Mouse (Mus musculus): ENCODE measurements around the gene Slc17a3. TPM values are rescaled to one million over a fixed set of nuclear protein-coding genes. Genes with fewer than 3 reads are reported as not detected.

Gene Slc17a3
- 0.06 TPM in 1 of 2 replicates, not detected in the other for polyA plus RNA-seq (2012; rRNA removed)

- DNase-seq (ENCODE audit: low read depth): no peak
Observed at GRCm38 (mm10) chr13:23839308-23839707, at the start of gene Slc17a3. Gene Slc17a3, plus strand, starts transcription at chr13:23839434.

GRCm38 (mm10) chr13:23792520-23792919, 46.7 kb upstream of the Slc17a3 start:
- DNase-seq (ENCODE audit: low read depth): no peak

DNA sequence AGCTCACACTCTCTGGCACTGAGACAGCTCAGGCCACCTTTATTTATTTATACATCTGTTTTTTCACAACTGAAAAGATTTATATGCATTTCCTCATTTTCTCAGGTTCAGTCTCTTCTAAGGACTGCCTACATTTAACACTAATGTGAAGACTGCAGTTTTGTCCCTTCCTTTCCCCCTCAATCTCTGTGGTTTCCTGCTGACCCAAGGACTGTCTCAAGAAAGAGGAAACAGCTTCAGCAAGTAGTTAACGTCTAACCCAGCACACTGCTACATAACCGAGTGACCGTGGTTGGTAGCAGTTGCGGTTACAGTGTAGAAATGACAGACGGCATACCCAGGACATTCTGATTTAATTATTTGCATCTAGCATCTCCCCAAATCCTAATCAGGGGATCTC, 39.8 kb upstream of the Slc17a3 start:
- DNase-seq (ENCODE audit: low read depth): no peak

GRCm38 (mm10) chr13:23804532-23804931, 34.7 kb upstream of the Slc17a3 start:
- no peak for DNase-seq (ENCODE audit: low read depth)

DNA sequence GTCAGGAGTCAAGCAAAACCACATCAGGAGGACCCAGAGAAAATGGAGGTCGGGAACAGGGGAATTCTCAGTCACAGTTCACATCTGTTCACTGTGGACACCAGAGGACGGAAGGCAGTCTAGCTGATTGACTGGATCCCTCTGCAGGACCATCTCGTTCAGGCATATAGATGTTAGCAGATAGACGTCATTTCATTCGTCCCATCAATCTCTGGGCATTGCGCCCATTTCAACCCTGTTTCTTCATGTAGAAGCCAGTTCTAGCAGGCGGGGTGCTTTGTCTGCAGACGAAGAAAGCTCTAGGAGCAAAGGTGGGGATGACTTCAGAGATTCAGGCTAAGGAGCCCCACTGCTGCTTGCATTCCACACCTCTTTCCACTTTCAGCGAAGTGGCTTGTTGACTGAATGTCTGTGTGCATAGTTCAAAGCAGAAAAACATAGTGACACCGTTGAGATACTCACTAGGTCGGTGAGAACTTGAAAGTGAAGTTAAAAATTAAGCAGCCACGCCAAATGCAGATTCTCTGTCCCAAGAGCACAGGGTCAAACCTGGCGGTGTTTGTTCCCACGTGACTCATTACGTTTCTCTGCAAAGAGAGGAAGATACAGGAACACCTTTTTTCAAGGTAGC, 32.7 kb upstream of the Slc17a3 start, which contains the start of gene Slc17a2:
Gene Slc17a2, plus strand, starts transcription at position 572 of the 631 bp plus-strand sequence.
- no peak for DNase-seq (ENCODE audit: low read depth)

- DNase-seq (ENCODE audit: low read depth): no peak
Observed at GRCm38 (mm10) chr13:23816148-23816547, 23.1 kb upstream of the Slc17a3 start.

DNA sequence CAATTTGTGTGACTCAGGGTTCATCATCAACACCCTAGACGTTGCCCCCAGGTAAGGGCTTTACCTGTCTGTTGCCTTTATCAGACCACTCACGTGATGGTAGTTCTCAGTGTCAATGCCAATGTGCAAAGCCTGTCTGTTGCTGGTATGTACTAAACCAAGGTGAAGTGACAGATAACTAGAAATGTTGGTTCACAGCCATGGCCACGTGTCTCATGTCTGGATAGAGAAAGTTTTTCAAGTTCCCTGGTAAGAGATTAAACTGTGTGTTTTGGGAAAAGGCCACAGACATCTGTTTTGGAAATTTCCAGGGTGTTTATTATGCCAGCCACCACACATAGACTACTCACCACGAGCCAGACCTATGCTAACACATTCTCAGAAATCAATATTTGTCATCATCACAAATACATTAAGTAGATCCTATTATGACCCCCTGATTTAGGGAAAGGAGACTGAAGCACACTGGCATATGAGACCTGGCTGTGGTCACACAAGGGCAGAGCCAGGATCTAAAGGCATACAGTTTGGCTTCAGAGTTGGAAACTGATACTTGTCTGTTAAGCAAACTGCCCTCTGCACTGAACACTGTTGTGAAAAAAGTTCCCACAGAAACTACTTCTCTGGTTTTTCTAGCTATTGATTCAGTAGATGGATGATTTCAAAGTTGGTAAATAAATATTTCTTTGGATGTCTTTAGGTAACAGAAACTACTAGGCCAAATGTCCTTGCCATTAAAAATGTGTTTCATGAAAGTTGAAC, 18.9 kb upstream of the Slc17a3 start:
- no peak for DNase-seq (ENCODE audit: low read depth)

- DNase-seq (ENCODE audit: low read depth): no peak
Observed at GRCm38 (mm10) chr13:23822213-23822612, 17.0 kb upstream of the Slc17a3 start.

DNA sequence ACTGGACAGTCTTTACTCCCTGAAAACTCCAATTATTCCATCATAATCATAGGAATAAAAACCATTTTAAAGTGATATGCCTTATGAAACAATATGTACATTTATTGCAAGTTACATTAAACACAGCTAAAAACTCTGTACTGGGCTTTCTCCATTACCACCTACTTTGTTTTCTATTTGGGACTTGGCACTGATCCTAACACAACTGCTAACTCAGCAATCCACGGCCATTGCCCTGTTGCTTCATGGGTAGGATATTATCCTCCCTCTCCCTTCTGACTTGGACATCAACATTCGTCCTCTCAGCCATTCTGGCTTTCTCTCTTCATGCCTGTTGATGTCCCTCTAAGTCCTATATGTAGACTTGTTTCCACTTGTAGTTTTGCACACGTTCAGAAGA, 12.6 kb upstream of the Slc17a3 start:
- no peak for DNase-seq (ENCODE audit: low read depth)

GRCm38 (mm10) chr13:23833053-23833452, 6.2 kb upstream of the Slc17a3 start:
- DNase-seq (ENCODE audit: low read depth): no peak

GRCm38 (mm10) chr13:23834836-23835235, 4.4 kb upstream of the Slc17a3 start:
- no peak for DNase-seq (ENCODE audit: low read depth)

DNA sequence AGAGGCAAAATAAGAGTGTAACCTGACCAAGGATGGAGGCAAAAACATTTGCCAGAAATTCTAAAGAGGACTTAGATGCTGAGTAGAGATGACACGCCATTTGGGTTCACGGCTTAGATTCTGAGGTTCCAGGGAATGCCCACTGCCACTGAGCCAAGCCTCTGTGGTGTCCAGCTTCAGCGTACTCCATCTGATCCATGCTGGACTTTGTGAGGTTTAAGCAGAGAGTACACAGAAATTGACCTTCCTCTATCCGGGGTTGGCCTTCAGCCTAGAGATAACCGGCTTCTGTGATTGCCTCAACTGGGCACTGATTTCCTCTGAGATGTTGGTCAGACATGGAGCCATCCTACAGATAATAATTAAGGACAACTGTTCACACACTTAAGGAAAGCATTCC, 2.6 kb upstream of the Slc17a3 start:
- no peak for DNase-seq (ENCODE audit: low read depth)

DNA sequence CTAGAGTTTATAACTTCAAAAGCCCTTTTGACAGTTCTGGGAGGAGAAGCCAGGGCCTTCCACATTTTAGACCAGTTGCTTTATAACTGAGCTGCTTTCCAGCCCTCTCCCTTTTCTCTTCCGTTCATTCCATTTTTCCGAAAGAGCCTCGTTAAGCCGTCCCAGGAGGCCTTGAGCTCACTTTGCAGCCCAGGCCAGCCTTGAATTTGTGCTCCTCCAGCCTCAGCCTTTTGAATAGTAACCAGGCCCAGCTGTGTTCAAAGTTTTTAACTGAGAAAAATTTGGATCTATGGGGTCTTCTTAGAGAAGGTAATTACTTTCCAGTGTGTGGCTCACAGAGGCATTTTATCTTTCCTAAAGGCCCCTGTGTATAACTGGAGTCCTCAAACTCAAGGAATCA, 6.6 kb downstream of the Slc17a3 start:
- DNase-seq (ENCODE audit: low read depth): no peak

- DNase-seq (ENCODE audit: low read depth): no peak
Observed at GRCm38 (mm10) chr13:23849299-23849698, 10.1 kb downstream of the Slc17a3 start.

- no peak for DNase-seq (ENCODE audit: low read depth)
Observed at GRCm38 (mm10) chr13:23856401-23856800, 17.2 kb downstream of the Slc17a3 start.

DNA sequence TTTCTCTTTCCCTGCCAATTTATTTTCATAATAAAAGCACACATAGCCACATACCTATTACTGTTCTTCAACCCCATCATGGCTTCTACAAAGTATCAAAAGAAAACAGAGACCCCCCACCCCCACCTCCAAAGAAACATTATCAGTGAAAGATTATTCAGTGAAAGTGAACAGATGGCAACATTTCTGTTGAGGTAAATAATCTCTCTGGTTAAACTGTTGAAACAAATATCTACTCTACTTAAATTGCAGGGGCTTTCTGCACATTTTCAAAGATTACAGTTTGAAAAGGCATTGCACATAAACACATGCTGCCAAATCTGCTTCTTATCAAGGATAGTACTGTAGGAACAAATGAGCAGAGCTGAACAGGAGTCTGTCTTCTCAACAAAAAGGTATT, 22.6 kb downstream of the Slc17a3 start:
- no peak for DNase-seq (ENCODE audit: low read depth)

DNA sequence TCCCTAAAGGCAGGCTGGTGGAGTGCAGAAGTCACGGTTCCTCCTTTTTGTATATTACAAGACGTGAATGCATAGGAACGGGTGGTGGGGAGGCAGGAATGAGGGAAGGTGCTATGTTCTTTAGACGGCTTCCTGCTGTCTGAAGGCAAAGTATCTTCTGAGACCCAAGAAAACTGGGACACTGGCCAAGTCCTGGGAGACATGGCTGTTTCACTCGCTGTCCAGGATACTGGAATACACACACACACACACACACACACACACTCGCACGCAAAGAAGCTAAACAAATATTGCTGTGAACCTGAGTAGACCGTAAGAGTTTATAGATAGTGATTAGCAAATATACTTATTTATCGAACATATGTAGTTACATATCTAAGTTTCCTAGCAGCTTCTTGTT, 25.5 kb downstream of the Slc17a3 start:
- DNase-seq (ENCODE audit: low read depth): no peak

GRCm38 (mm10) chr13:23866086-23866710, 27.0 kb downstream of the Slc17a3 start:
- no peak for DNase-seq (ENCODE audit: low read depth)

DNA sequence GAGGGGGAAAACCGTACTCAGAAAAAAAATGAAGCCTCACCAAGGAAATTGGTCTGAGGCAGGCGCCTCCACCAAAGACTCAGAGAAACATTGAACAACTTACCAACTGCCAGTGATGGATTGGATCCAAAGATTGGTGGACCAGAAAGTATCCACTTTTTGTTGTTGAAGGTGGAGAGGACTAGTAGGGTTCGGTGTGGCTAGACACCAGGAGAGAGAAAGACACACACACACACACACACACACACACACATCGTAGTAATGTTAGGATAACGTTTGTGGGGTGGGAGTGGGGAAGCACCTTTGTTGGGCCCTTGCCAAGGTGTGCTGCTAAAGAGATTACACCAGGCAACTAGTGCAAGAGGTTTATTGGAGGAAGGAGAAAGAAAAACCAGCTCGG, 27.8 kb downstream of the Slc17a3 start:
- no peak for DNase-seq (ENCODE audit: low read depth)

DNA sequence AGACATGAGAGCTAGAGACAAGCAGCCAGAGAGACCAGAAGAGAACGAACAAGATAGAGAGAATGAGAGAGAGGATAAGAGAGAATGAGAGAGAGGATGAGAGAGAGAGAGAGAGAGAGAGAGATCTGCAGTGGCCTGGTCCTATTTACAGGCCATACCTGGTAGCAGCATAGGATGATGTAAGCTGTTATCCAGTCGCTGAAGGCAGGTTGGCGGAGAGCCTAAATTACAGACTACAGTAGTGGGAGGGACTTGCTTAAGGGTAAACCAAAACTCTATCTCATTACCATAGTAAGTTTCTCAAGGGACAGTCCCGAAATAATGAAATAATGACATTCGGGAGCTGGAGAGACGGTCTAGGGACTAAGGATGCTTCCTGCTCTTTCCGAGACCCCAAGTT, 28.2 kb downstream of the Slc17a3 start, which contains the start of gene Slc17a1:
Gene Slc17a1, plus strand, starts transcription at position 346 of the 400 bp plus-strand sequence.
- no peak for DNase-seq (ENCODE audit: low read depth)

DNA sequence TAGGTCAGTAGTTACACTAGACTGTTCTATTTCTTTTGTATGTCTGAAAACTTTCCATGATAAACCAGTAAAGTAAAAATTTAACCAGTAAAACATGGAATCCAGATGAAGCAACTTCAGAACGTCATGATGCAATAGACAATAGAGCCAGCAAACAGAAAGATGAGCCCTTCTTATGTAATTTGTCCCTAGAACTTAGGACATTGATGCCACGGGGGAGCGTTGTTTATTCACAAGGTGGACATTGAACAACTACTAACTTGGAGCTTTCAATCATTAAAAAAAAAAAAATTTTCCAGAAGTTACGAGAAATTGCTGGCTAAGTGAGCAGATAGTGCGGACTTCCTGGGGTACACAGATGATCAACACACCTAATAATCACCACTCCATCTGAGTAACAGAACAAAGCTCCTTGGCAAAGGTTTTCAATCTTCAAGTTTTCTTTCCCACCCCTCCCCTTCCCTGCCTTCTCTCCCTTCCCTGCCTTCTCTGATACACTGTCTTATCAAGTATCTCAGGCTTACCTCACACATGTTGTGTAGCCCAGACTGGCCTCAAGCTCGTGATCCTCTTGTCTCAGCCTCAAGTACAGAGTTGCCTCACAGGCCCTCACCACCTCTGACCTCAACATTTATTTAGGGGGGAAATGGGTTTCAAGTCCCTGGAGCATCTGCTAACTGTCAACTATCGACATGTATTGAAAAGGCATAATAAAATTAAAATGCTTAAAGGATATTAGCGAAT, 29.7 kb downstream of the Slc17a3 start:
- DNase-seq (ENCODE audit: low read depth): no peak

- DNase-seq (ENCODE audit: low read depth): no peak
Observed at GRCm38 (mm10) chr13:23869996-23870395, 30.8 kb downstream of the Slc17a3 start.

Data from gonadal fat pad, adult 2 months (tissue).